In genomic region chr10:98781888-98782351, GRCm38 (mm10) we compare ENCODE assay signal across 9 mouse cellular contexts.
A peak's percentile ranks its signal among the peaks of the same experiment; 100 is the strongest.
DNase-seq lines count a peak whose midpoint lies in the region; ATAC-seq and TF ChIP-seq lines count a peak whose summit lies in the region.
"Had no signal": no experiment of that assay in that cellular context is flagged by ENCODE, and none has a peak within 500 bp of the region (broad histone marks: within the 10 kb centered on the region; RNA-seq: fewer than 3 reads in every experiment).

No protein-coding gene starts in this region.

- in situ Hi-C loops in CH12.LX (cut with MboI; ENCODE audit: low pct_ligation_motif_present, low pct_unique_long_range_greater_than_20kb, low sequenced_read_pairs), result no loop called here

- H3K4me2 ChIP-seq in kidney, embryonic 15.5 days, result no peak overlapping the region
- H3K4me2 ChIP-seq in CH12.LX (ENCODE audit: insufficient read depth, low read depth, poor library complexity, severe bottlenecking), result peak overlapping the region; percentile 93

- ATAC-seq in kidney, embryonic 15.5 days (replicated peaks; ENCODE audit: low FRiP score), result peak; percentile 64; the same call in 1 of the 2 replicates
- ATAC-seq: forebrain, embryonic 14.5 days had no signal

- peak; percentile 33; the same call in 1 of the 2 replicates for TF ChIP-seq POLR2A in CH12.LX (IDR thresholded peaks at IDR 0.05; ENCODE audit: low read depth, low read length)

- 24% methylated on average over 3 of the region's 3 CpGs for WGBS in kidney, embryonic 15.5 days
- WGBS in heart, embryonic 10.5 days, result 21% methylated on average over 3 of the region's 3 CpGs

- dilution Hi-C loops in CH12.LX (cut with MboI; ENCODE audit: extremely low pct_ligation_motif_present, extremely low pct_unique_long_range_greater_than_20kb, low sequenced_read_pairs), result no loop called here

- H3K9me3 ChIP-seq in kidney, embryonic 15.5 days (replicated peaks), result no peaks in the 10 kb centered on the region
- H3K9me3 ChIP-seq in CH12.LX (replicated peaks; ENCODE audit: low read length), result no peaks in the 10 kb centered on the region
- H3K9me3 ChIP-seq in heart, embryonic 10.5 days, result no peaks in the 10 kb centered on the region

- no peaks in the 10 kb centered on the region for H3K36me3 ChIP-seq in kidney, embryonic 15.5 days
- no peaks in the 10 kb centered on the region for H3K36me3 ChIP-seq in CH12.LX (replicated peaks in 1 of 2; ENCODE audit: control insufficient read depth in 1 of 2, insufficient read depth in 1 of 2, low read length in 1 of 2)
- H3K36me3 ChIP-seq in heart, embryonic 10.5 days, result no peaks in the 10 kb centered on the region

- no peak overlapping the region for H3K27ac ChIP-seq in kidney, embryonic 15.5 days
- peak overlapping the region; percentile 84 for H3K27ac ChIP-seq in CH12.LX (ENCODE audit: insufficient read depth, low read depth)
- H3K27ac ChIP-seq in heart, embryonic 10.5 days, result peak overlapping the region; percentile 47; the same call in 1 of the 2 replicates
- H3K27ac ChIP-seq in left cerebral cortex, adult 2 months, result no peak overlapping the region

- no peak for TF ChIP-seq RAD21 in CH12.LX (IDR thresholded peaks at IDR 0.05; ENCODE audit: low read depth, low read length)

- intact Hi-C loops in left cerebral cortex, adult 2 months (cut with DNase I), result no loop called here

- H3K4me3 ChIP-seq in kidney, embryonic 15.5 days (replicated peaks), result no peak overlapping the region
- peak overlapping the region in 2 of 3 experiments; percentile 27 to 39 for H3K4me3 ChIP-seq in CH12.LX (replicated peaks in 1 of 3; ENCODE audit: low read depth in 2 of 3, low read length in 2 of 3, poor library complexity in 1 of 3)
- no peak overlapping the region for H3K4me3 ChIP-seq in heart, embryonic 10.5 days
- H3K4me3 ChIP-seq in left cerebral cortex, adult 2 months, result no peak overlapping the region

- TF ChIP-seq CTCF in CH12.LX (conservative IDR thresholded peaks at IDR 0.05 in 1 of 2, IDR thresholded peaks at IDR 0.05 in 1 of 2; ENCODE audit: low read depth in 2 of 2, low read length in 2 of 2), result no peak
- no peak for TF ChIP-seq CTCF in left cerebral cortex, adult 2 months (IDR thresholded peaks at IDR 0.05)

- TF ChIP-seq EP300 in CH12.LX (IDR thresholded peaks at IDR 0.05; ENCODE audit: low read length), result 0 out of 2 replicates have a peak, but pooled peaks have one; percentile 39

- DNase-seq in kidney, adult 11 months, result no peak
- DNase-seq in CH12.LX (ENCODE audit: extremely low read depth), result peak; percentile 67
- DNase-seq in heart, embryonic 10.5 days (ENCODE audit: low spot score), result no peak
- peak; percentile 23 to 34 for DNase-seq in lung, postnatal 4 days
- DNase-seq in left cerebral cortex, adult 9 months (ENCODE audit: low spot score in 2 of 2), result no peak
- no peak for DNase-seq in left cerebral cortex, adult 2 months (ENCODE audit: extremely low spot score in 1 of 2, low spot score in 2 of 2)
- no peak for DNase-seq in frontal cortex, adult 2 months (ENCODE audit: extremely low spot score in 1 of 2, low spot score in 1 of 2)

- no peaks in the 10 kb centered on the region for H3K27me3 ChIP-seq in kidney, embryonic 15.5 days
- H3K27me3 ChIP-seq in CH12.LX (replicated peaks), result no peaks in the 10 kb centered on the region
- no peaks in the 10 kb centered on the region for H3K27me3 ChIP-seq in heart, embryonic 10.5 days (ENCODE audit: insufficient read depth, poor library complexity, severe bottlenecking)

- H3K79me2 ChIP-seq in CH12.LX (replicated peaks; ENCODE audit: control insufficient read depth, extremely low read depth, insufficient read depth, poor library complexity, severe bottlenecking), result no peaks in the 10 kb centered on the region

- no peak overlapping the region for H3K9ac ChIP-seq in kidney, embryonic 15.5 days
- peak overlapping the region; percentile 50 for H3K9ac ChIP-seq in CH12.LX (ENCODE audit: insufficient read depth, low read depth)

- H3K4me1 ChIP-seq in kidney, embryonic 15.5 days, result peaks cover 7% of the 10 kb centered on the region; the same call in 1 of the 2 replicates
- H3K4me1 ChIP-seq in CH12.LX (ENCODE audit: control insufficient read depth in 1 of 2, insufficient read depth in 2 of 2), result peaks cover 15 to 47% of the 10 kb centered on the region in 2 experiments
- H3K4me1 ChIP-seq in heart, embryonic 10.5 days, result peaks cover 21% of the 10 kb centered on the region; the same call in 1 of the 2 replicates

TF ChIP-seq in CH12.LX, 34 proteins besides CTCF, POLR2A, EP300 and RAD21:
- TF ChIP-seq CHD1 (IDR thresholded peaks at IDR 0.05; ENCODE audit: low read depth, low read length), result no peak
- TF ChIP-seq MYC (IDR thresholded peaks at IDR 0.05; ENCODE audit: low read depth, low read length), result no peak
- TF ChIP-seq ELF1 (IDR thresholded peaks at IDR 0.05; ENCODE audit: low read depth, low read length), result peak; percentile 19; the same call in 1 of the 2 replicates
- TF ChIP-seq ETS1 (conservative IDR thresholded peaks at IDR 0.05; ENCODE audit: low read depth, low read length), result peak; percentile 61
- no peak for TF ChIP-seq JUN (IDR thresholded peaks at IDR 0.05; ENCODE audit: insufficient read depth, low read depth, low read length)
- no peak for TF ChIP-seq POLR2AphosphoS2 (IDR thresholded peaks at IDR 0.05; ENCODE audit: low read depth, low read length)
- TF ChIP-seq MEF2A (IDR thresholded peaks at IDR 0.05; ENCODE audit: borderline replicate concordance, low read depth, low read length), result peak; percentile 54; the same call in 1 of the 2 replicates
- 0 out of 2 replicates have a peak, but pooled peaks have one; percentile 36 for TF ChIP-seq RCOR1 (conservative IDR thresholded peaks at IDR 0.05; ENCODE audit: low read depth, low read length)
- TF ChIP-seq JUND (conservative IDR thresholded peaks at IDR 0.05; ENCODE audit: low read depth, low read length), result no peak
- no peak for TF ChIP-seq MAX (IDR thresholded peaks at IDR 0.05; ENCODE audit: low read length)
- peak; percentile 16; the same call in 1 of the 2 replicates for TF ChIP-seq MAFK (IDR thresholded peaks at IDR 0.05; ENCODE audit: insufficient replicate concordance, low read length)
- no peak for TF ChIP-seq E2F4 (IDR thresholded peaks at IDR 0.05; ENCODE audit: insufficient replicate concordance, low read depth, low read length)
- no peak for TF ChIP-seq USF2 (conservative IDR thresholded peaks at IDR 0.05; ENCODE audit: low read depth, low read length)
- peak; percentile 8; the same call in 1 of the 2 replicates for TF ChIP-seq SMC3 (IDR thresholded peaks at IDR 0.05; ENCODE audit: low read depth, low read length)
- peak; percentile 81 for TF ChIP-seq ZMIZ1 (IDR thresholded peaks at IDR 0.05; ENCODE audit: low read depth, low read length)
- TF ChIP-seq ZNF384 (IDR thresholded peaks at IDR 0.05; ENCODE audit: low read depth, low read length), result 0 out of 2 replicates have a peak, but pooled peaks have one; percentile 8
- TF ChIP-seq NRF1 (IDR thresholded peaks at IDR 0.05; ENCODE audit: low read depth, low read length), result peak; percentile 64
- TF ChIP-seq ZC3H11A (IDR thresholded peaks at IDR 0.05; ENCODE audit: low read depth, low read length), result no peak
- TF ChIP-seq ZKSCAN1 (IDR thresholded peaks at IDR 0.05; ENCODE audit: borderline replicate concordance, low read depth, low read length), result no peak
- peak; percentile 10; the same call in 1 of the 2 replicates for TF ChIP-seq BHLHE40 (IDR thresholded peaks at IDR 0.05; ENCODE audit: low read depth, low read length)
- TF ChIP-seq MAZ (IDR thresholded peaks at IDR 0.05; ENCODE audit: low read depth, low read length), result peak; percentile 71
- peak; percentile 50 for TF ChIP-seq NELFE (IDR thresholded peaks at IDR 0.05; ENCODE audit: low read depth, low read length)
- TF ChIP-seq SIN3A (IDR thresholded peaks at IDR 0.05; ENCODE audit: low read length), result peak; percentile 63; the same call in 1 of the 2 replicates
- 0 out of 2 replicates have a peak, but pooled peaks have one; percentile 20 for TF ChIP-seq HCFC1 (IDR thresholded peaks at IDR 0.05; ENCODE audit: low read depth, low read length)
- no peak for TF ChIP-seq KAT2A (IDR thresholded peaks at IDR 0.05; ENCODE audit: insufficient replicate concordance, low read length)
- no peak for TF ChIP-seq UBTF (IDR thresholded peaks at IDR 0.05; ENCODE audit: low read depth, low read length)
- no peak for TF ChIP-seq TCF12 (IDR thresholded peaks at IDR 0.05; ENCODE audit: low read depth, low read length)
- TF ChIP-seq MXI1 (IDR thresholded peaks at IDR 0.05; ENCODE audit: low read depth, low read length), result no peak
- no peak for TF ChIP-seq GABPA (IDR thresholded peaks at IDR 0.05; ENCODE audit: insufficient replicate concordance, low read depth, low read length)
- TF ChIP-seq TBP (conservative IDR thresholded peaks at IDR 0.05; ENCODE audit: low read depth, low read length), result peak; percentile 9; the same call in 1 of the 2 replicates
- TF ChIP-seq PAX5 (IDR thresholded peaks at IDR 0.05; ENCODE audit: low read length), result no peak
- TF ChIP-seq IRF4 (IDR thresholded peaks at IDR 0.05; ENCODE audit: low read depth, low read length), result 0 out of 2 replicates have a peak, but pooled peaks have one; percentile 22
- TF ChIP-seq USF1 (IDR thresholded peaks at IDR 0.05; ENCODE audit: low read depth, low read length), result no peak
- TF ChIP-seq CHD2 (IDR thresholded peaks at IDR 0.05; ENCODE audit: low read length), result 0 out of 2 replicates have a peak, but pooled peaks have one; percentile 12
TF ChIP-seq in CH12.LX: peak in this region for 17.

Comparison
In these comparisons a context has a peak if more than half of its experiments do, and no peak if none do; other contexts are left out.
1. H3K27ac ChIP-seq: peak in CH12.LX (single experiment) and heart, embryonic 10.5 days (single experiment); none in kidney, embryonic 15.5 days (single experiment) and left cerebral cortex, adult 2 months (single experiment).
2. H3K4me3 ChIP-seq: peak in CH12.LX (2 of 3); none in kidney, embryonic 15.5 days (single experiment), heart, embryonic 10.5 days (single experiment) and left cerebral cortex, adult 2 months (single experiment).
3. DNase-seq: peak in CH12.LX (single experiment) and lung, postnatal 4 days (2 of 2); none in kidney, adult 11 months (single experiment), heart, embryonic 10.5 days (single experiment), left cerebral cortex, adult 9 months (0 of 2), left cerebral cortex, adult 2 months (0 of 2) and frontal cortex, adult 2 months (0 of 2).